Mouse (Mus musculus) E14TG2a.4 (cell line): ENCODE data around the gene Esyt2.

Experiments
- H3K27me3 ChIP-seq: 2 replicates; pipeline ENCODE4 v1.6.1; 2014; ENCODE audit warnings: low read length, control low read depth; ENCODE audit not compliant: insufficient read depth
- H3K36me3 ChIP-seq: 2 replicates; pipeline ENCODE4 v1.6.1; 2014; ENCODE audit warnings: low read length, control low read depth; ENCODE audit not compliant: insufficient read depth
- H3K4me1 ChIP-seq: replicated peaks from 2 replicates; pipeline ENCODE4 v1.6.1; 2014; ENCODE audit warnings: low read depth, low read length, control low read depth
- H3K4me3 ChIP-seq: replicated peaks from 2 replicates; pipeline ENCODE4 v1.5.1; 2014; ENCODE audit warnings: mild to moderate bottlenecking, low read length
- H3K9me3 ChIP-seq: 2 replicates; pipeline ENCODE4 v1.6.1; 2014; ENCODE audit warnings: low read length, control low read depth
- CTCF ChIP-seq: conservative IDR thresholded peaks from 2 replicates; pipeline ENCODE4 v1.5.1; 2014; ENCODE audit warnings: low read length
- NANOG ChIP-seq: IDR thresholded peaks from 2 replicates; pipeline ENCODE4 v1.6.1; 2014; ENCODE audit warnings: borderline replicate concordance, low read length, mixed read lengths
- POU5F1 ChIP-seq: IDR thresholded peaks from 2 replicates; pipeline ENCODE4 v1.6.1; 2014; ENCODE audit warnings: low read length, borderline replicate concordance

Gene Esyt2

DNA sequence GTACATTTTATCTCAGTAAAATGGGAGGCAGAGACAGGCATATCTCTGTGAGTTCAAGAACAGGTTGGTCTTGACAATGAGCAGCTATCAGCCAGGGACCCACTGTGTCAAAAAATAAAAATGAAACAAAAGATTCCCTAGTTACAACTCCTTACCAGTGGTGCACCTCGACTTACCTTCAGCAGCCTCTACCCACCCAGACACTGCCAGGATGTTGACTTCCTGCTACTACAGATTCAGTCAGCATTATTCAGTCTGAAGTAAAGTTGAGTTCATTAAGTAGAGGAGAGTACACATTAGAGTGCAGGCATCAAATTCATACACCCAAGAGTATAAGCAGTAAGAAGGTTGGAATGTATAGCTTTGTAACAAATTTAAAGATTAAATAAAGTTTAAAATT, 32.8 kb downstream of the Esyt2 start:
- no peaks in the 10 kb centered on the region for H3K4me1 ChIP-seq
- TF ChIP-seq NANOG (no peak), POU5F1 (no peak), CTCF (no peak)
- no peaks in the 10 kb centered on the region for H3K9me3 ChIP-seq
- H3K36me3 ChIP-seq, result peaks cover 3% of the 10 kb centered on the region; the same call in 1 of the 2 replicates
- H3K4me3 ChIP-seq, result no peak overlapping the region
- H3K27me3 ChIP-seq, result no peaks in the 10 kb centered on the region

DNA sequence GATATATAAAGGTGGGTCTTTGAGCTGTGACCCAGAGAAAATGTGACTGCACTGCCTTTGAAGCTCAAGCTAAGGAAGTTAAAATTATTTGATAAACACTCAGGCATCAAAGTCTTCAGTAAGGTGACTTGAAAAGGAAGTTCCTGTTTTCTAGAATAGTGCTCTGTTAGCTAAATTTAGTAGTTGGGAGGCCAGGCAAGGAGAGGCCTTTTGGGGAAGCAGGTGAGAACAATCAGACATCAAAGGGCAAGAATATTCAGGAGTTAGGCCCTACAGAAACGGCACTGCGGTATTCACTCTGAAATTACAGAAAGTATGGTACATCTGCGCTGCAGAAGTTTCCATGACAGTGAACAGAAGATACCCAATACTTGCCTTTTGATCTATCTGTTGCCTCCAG, 34.5 kb downstream of the Esyt2 start:
- Histone ChIP-seq H3K4me3 (no peak overlapping the region), H3K27me3 (no peaks in the 10 kb centered on the region), H3K4me1 (no peaks in the 10 kb centered on the region), H3K36me3 (peaks cover 4% of the 10 kb centered on the region; the same call in 1 of the 2 replicates), H3K9me3 (no peaks in the 10 kb centered on the region)
- TF ChIP-seq POU5F1 (no peak), CTCF (no peak), NANOG (no peak)

- no peaks in the 10 kb centered on the region for H3K4me1 ChIP-seq
- no peaks in the 10 kb centered on the region for H3K27me3 ChIP-seq
- TF ChIP-seq POU5F1 (no peak), CTCF (no peak), NANOG (no peak)
- H3K4me3 ChIP-seq, result no peak overlapping the region
- no peaks in the 10 kb centered on the region for H3K9me3 ChIP-seq
- H3K36me3 ChIP-seq, result peaks cover 6% of the 10 kb centered on the region; the same call in 1 of the 2 replicates
Observed at GRCm38 (mm10) chr12:116317818-116318217, 36.8 kb downstream of the Esyt2 start.

DNA sequence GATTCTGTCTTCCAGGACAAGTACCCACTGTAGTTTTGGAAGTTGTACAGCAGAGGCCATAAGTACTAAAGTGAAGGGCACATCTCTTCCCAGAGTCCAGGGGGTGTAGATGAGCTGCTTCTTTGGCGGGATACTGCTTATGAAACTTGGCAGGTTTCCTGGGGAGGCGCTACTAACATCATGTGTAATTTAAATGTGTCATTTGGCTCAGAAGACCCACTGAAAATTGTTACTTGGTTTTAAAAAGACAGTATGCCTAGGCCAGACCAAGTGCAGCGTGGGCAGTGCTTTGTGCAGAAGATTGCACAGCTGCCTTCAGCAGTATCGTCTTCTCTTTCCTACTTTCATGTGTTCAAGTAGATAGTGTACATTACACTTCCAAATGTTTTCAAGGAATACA, 44.5 kb downstream of the Esyt2 start:
- no peak overlapping the region for H3K4me3 ChIP-seq
- peaks cover 17% of the 10 kb centered on the region for H3K9me3 ChIP-seq
- peaks cover 37% of the 10 kb centered on the region for H3K36me3 ChIP-seq
- no peaks in the 10 kb centered on the region for H3K27me3 ChIP-seq
- H3K4me1 ChIP-seq, result no peaks in the 10 kb centered on the region
- TF ChIP-seq CTCF (no peak), POU5F1 (no peak), NANOG (no peak)

DNA sequence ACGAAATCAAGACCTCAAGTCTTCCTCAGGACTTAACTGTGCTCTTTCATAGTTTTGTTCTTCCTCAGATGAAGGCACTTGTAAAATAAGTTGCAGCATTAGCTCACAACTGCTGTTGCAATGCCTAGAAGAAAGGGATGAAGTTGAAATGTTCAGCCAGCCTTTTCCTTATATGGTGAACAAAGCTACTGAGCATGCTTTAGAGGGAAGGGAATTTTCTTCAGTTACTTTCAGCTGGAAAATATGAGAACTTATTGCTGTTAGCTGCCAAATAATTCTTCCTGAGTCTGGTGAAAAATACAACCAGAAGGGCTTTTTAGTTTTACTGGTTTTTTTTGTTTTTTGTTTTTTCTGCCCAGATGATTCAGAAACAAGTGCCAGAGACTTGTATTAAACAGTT, 45.2 kb downstream of the Esyt2 start:
- Histone ChIP-seq H3K9me3 (peaks cover 17% of the 10 kb centered on the region), H3K4me3 (no peak overlapping the region), H3K4me1 (no peaks in the 10 kb centered on the region), H3K27me3 (no peaks in the 10 kb centered on the region), H3K36me3 (peaks cover 37% of the 10 kb centered on the region)
- TF ChIP-seq NANOG, result no peak
- no peak for TF ChIP-seq POU5F1
- no peak for TF ChIP-seq CTCF

GRCm38 (mm10) chr12:116334253-116334652, 53.3 kb downstream of the Esyt2 start:
- TF ChIP-seq NANOG (no peak), POU5F1 (no peak), CTCF (no peak)
- Histone ChIP-seq H3K4me3 (no peak overlapping the region), H3K4me1 (no peaks in the 10 kb centered on the region), H3K36me3 (peaks cover 16% of the 10 kb centered on the region; the same call in 1 of the 2 replicates), H3K27me3 (no peaks in the 10 kb centered on the region), H3K9me3 (0 out of 2 replicates have a peak, but pooled peaks cover under 1% of the 10 kb centered on the region)

- no peaks in the 10 kb centered on the region for H3K9me3 ChIP-seq
- H3K4me1 ChIP-seq, result no peaks in the 10 kb centered on the region
- H3K27me3 ChIP-seq, result no peaks in the 10 kb centered on the region
- TF ChIP-seq NANOG (no peak), POU5F1 (no peak), CTCF (no peak)
- H3K36me3 ChIP-seq, result peaks cover 26% of the 10 kb centered on the region
- H3K4me3 ChIP-seq, result no peak overlapping the region
Observed at GRCm38 (mm10) chr12:116340160-116340559, 59.2 kb downstream of the Esyt2 start.

- H3K9me3 ChIP-seq, result no peaks in the 10 kb centered on the region
- no peak overlapping the region for H3K4me3 ChIP-seq
- H3K4me1 ChIP-seq, result no peaks in the 10 kb centered on the region
- H3K36me3 ChIP-seq, result peaks cover 33% of the 10 kb centered on the region
- H3K27me3 ChIP-seq, result no peaks in the 10 kb centered on the region
- TF ChIP-seq CTCF (no peak), NANOG (no peak), POU5F1 (no peak)
Observed at GRCm38 (mm10) chr12:116348755-116349286, 67.8 kb downstream of the Esyt2 start.

- TF ChIP-seq CTCF (no peak), POU5F1 (no peak), NANOG (no peak)
- Histone ChIP-seq H3K4me1 (no peaks in the 10 kb centered on the region), H3K4me3 (no peak overlapping the region), H3K9me3 (no peaks in the 10 kb centered on the region), H3K27me3 (no peaks in the 10 kb centered on the region), H3K36me3 (peaks cover 32% of the 10 kb centered on the region)
Observed at GRCm38 (mm10) chr12:116349376-116349775, 68.4 kb downstream of the Esyt2 start.
